Mouse (Mus musculus) adipocyte (in vitro differentiated cells): ENCODE measurements at regions not wholly inside any gene's neighbourhood (a gene's known extent, or its start where the extent isn't known, plus 50 kb on each side); places are given as distances from the start of the nearest gene placed in this dataset.

Source experiments
- DNase-seq: peaks from one replicate; pipeline ENCODE4 v3.0.0-alpha.2; 2016; ENCODE audit warnings: low spot score

- DNase-seq, result peak; percentile 49
Measured at GRCm38 (mm10) chr17:47140969-47141842, 130.8 kb upstream of the Ubr2 start.

- peak; percentile 53 for DNase-seq
Measured at GRCm38 (mm10) chr17:47140241-47140968, 130.0 kb upstream of the Ubr2 start.

GRCm38 (mm10) chr17:47139730-47140231, 129.4 kb upstream of the Ubr2 start:
- peak; percentile 57 for DNase-seq

GRCm38 (mm10) chr17:47139171-47139617, 128.8 kb upstream of the Ubr2 start:
- DNase-seq, result no peak

- DNase-seq, result no peak
Measured at GRCm38 (mm10) chr17:47138174-47138573, 127.8 kb upstream of the Ubr2 start.

- DNase-seq, result no peak
Measured at GRCm38 (mm10) chr17:47135391-47135790, 125.0 kb upstream of the Ubr2 start.

GRCm38 (mm10) chr17:47133785-47134184, 123.4 kb upstream of the Ubr2 start:
- no peak for DNase-seq

GRCm38 (mm10) chr17:47127571-47127970, 117.2 kb upstream of the Ubr2 start:
- DNase-seq, result no peak

- DNase-seq, result no peak
Measured at GRCm38 (mm10) chr17:47123576-47123975, 113.2 kb upstream of the Ubr2 start.

GRCm38 (mm10) chr17:47122221-47122620, 111.9 kb upstream of the Ubr2 start:
- DNase-seq, result no peak

GRCm38 (mm10) chr17:47118010-47118409, 107.7 kb upstream of the Ubr2 start:
- no peak for DNase-seq

- no peak for DNase-seq
Measured at GRCm38 (mm10) chr17:47115754-47116153, 105.4 kb upstream of the Ubr2 start.

- no peak for DNase-seq
Measured at GRCm38 (mm10) chr17:47115141-47115540, 104.8 kb upstream of the Ubr2 start.

GRCm38 (mm10) chr17:47114736-47115135, 104.4 kb upstream of the Ubr2 start:
- peak; percentile 17 for DNase-seq

- DNase-seq, result no peak
Measured at GRCm38 (mm10) chr17:47112556-47113225, 102.3 kb upstream of the Ubr2 start.

GRCm38 (mm10) chr17:47110836-47111235, 100.5 kb upstream of the Ubr2 start:
- DNase-seq, result no peak

GRCm38 (mm10) chr17:47104328-47104727, 94.0 kb upstream of the Ubr2 start:
- peak; percentile 49 for DNase-seq

GRCm38 (mm10) chr17:47095191-47095590, 84.8 kb upstream of the Ubr2 start:
- no peak for DNase-seq

- no peak for DNase-seq
Measured at GRCm38 (mm10) chr17:47092076-47092475, 81.7 kb upstream of the Ubr2 start.

GRCm38 (mm10) chr17:47089769-47090168, 79.4 kb upstream of the Ubr2 start:
- DNase-seq, result no peak

GRCm38 (mm10) chr17:47069206-47069605, 58.9 kb upstream of the Ubr2 start:
- DNase-seq, result no peak

GRCm38 (mm10) chr17:47065307-47065901, 55.0 kb upstream of the Ubr2 start:
- peak; percentile 84 for DNase-seq
